Mouse (Mus musculus) left cerebral cortex, postnatal 25 days (tissue): ENCODE data around the gene 6030452D12Rik. TPM values are rescaled to one million over a fixed set of nuclear protein-coding genes. Genes with fewer than 3 reads are reported as not detected.

Source experiments
- DNase-seq, 2 experiments: peaks; one replicate each; pipeline ENCODE4 v3.0.0; 2022; ENCODE audit warnings: low spot score in 2 of 2, mixed read lengths in 1 of 2
- intact Hi-C: fragments of 180-260 bp; cut with DNase I; formaldehyde crosslinking; loops from one replicate; pipeline ENCODE4 v1.15.1; 2025
- total RNA-seq, 2 experiments: library from RNA; stranded (reverse); gene quantifications; 2 replicates each; pipeline ENCODE4 v1.2.3; 2021

6030452D12Rik gene
- total RNA-seq, 2 experiments from 2014 or later: not detected

DNA sequence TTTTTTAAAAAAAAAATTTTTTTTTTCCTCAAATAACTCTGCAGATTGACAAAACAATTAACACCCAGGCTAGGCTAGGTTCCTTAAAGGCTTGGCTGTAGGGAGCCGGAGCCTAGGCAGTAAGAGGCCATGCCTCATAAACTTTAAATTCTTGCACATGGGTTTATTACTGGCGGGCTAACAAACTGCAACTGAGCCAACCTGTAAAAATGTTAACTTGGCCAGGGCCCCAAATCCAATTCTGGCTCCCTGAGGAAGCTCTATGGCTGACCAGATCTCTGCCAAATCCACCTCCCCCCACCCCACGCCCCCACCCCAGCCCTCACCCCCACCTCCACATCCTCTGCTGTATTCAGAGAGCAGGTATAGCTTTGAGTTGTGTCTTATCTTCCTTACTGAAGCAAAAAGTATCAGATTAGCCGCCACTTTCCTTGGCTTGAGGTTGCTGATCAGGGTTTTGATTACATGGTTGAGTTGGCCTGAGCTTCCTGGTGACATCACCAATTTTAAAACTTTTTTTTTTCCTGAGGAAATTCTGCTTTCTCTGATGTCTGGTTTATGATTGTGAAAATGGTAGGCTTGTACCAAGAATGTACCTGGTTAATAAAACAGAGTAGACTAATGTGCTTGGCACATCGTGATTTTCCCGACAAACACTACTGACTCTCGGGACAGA lies 12.3 kb downstream of the 6030452D12Rik start:
- intact Hi-C loops: no loop called here
- DNase-seq: no peak

DNA sequence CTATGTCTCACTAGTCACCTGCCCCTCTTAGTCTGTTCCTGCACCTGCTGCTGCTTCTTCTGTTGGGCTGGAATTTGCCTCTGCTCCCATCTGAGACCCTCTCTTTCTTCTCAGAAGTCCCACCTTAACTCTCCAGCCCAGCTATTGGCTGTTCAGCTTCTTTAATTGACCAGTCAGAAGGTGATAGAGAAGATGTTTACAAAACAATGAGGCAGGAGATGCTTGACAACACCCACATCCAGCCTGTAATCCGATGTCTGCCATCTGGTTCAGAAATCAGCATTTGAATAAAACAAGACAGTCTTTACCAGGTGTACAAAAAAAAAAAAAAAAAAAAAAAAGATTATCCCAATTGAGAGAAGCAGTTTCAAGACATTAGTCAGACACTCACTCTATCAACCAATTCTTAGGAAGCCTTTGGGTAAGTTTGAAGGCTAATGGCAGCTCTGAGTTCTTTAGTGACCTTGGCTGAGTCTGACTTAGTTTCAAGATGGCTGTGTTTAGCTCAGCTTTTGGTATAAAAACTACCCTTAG lies 15.7 kb downstream of the 6030452D12Rik start:
- intact Hi-C loops: no loop called here
- no peak for DNase-seq

GRCm38 (mm10) chr8:106516581-106516980 lies 16.3 kb downstream of the 6030452D12Rik start:
- intact Hi-C loops: no loop called here
- no peak for DNase-seq

DNA sequence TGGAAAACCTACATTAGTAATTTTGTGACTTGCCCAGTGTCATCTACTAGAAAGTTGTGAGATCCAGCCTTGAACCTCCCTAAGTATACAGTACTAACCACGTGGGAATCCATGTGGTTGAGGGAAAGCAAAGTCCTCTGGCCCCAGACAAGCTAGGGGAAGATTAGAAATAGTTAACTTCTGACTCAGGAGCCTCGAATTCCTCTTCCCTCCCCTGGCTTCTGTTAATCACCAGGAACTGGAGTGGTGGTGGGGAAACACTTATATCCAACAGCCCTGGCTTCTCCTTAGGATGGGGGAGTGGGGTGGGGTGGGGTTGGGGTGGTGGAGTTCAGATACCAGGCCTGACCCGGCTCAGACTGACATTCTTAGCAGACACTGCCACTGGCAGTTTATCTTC lies 18.4 kb downstream of the 6030452D12Rik start:
- intact Hi-C loops: no loop called here
- DNase-seq: no peak

- intact Hi-C loops: no loop called here
- DNase-seq: no peak
Measured at GRCm38 (mm10) chr8:106520578-106520977, 20.3 kb downstream of the 6030452D12Rik start.

- no peak for DNase-seq
Measured at GRCm38 (mm10) chr8:106521845-106522244, 21.5 kb downstream of the 6030452D12Rik start.

GRCm38 (mm10) chr8:106526725-106527124 lies 26.4 kb downstream of the 6030452D12Rik start:
- DNase-seq: no peak
- intact Hi-C loops: no loop called here

More at GRCm38 (mm10) chr8:106521845-106522244, 21.5 kb downstream of the 6030452D12Rik start:
- intact Hi-C loops: no loop called here

GRCm38 (mm10) chr8:106527241-106528036 lies 27.1 kb downstream of the 6030452D12Rik start:
- no peak for DNase-seq
- intact Hi-C loops: no loop called here

DNA sequence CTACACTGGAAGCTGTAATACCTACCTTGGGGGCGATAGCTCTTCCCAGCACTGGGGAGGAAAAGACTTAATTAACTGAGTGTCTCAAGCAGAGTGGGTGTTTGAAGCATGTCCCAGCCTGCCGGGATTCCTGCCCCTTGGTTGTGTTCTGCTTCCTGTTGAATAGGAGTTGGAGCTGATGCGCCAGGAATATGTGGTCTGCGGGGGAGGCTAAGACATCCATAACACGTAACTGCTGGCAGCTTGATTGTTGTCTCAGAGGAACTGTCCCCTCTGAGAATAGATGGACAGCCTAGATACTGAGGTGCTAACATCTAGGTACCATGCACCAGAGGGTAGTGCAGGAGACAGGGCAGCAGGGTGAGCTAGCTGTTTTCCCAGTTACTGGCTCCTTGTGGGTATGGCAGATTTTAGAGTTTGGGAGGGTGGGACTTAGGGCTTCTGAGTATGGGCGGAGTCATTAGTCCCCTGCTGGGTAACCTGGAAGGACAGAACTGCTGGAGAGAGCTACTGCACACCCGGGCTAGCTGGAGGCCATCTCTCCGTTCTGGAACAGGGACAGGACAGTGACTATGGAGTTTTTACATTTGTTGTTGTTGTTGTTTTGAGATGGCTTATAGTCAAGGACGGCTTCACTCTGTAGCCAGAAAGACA lies 28.4 kb downstream of the 6030452D12Rik start:
- intact Hi-C loops: no loop called here
- no peak for DNase-seq

- intact Hi-C loops: no loop called here
- DNase-seq: no peak
Measured at GRCm38 (mm10) chr8:106529885-106530482, 29.7 kb downstream of the 6030452D12Rik start.

- intact Hi-C loops: no loop called here
- DNase-seq: no peak
Measured at GRCm38 (mm10) chr8:106530566-106530965, 30.2 kb downstream of the 6030452D12Rik start.

- no peak for DNase-seq
- intact Hi-C loops: loop anchor here (1.0 kb wide), 1 partner anchor 100 kb away; no protein-coding TSS in a partner anchor
Measured at GRCm38 (mm10) chr8:106533709-106534108, 33.4 kb downstream of the 6030452D12Rik start.

DNA sequence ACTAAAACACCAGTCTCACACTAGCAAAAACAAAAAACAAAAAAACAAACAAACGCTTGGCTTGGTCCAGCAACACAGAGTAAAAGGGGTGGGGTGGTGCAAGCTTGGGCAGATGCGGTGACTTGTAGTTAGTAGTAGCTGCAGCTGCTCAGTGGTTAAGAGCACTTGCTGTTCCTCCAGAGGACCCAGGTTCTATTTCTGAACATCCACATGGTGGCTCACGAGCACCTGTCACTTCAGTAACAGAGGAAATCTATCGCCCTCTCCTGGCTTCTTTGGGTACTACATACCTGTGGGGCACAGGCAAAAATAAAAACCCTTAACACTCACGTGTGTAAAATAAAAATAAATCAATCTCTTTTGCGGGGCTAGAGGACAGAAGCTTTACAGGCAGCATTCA lies 34.1 kb downstream of the 6030452D12Rik start:
- DNase-seq: peak; percentile 23 to 51
- intact Hi-C loops: loop anchor here (1.0 kb wide), 1 partner anchor 101 kb away; no protein-coding TSS in a partner anchor

DNA sequence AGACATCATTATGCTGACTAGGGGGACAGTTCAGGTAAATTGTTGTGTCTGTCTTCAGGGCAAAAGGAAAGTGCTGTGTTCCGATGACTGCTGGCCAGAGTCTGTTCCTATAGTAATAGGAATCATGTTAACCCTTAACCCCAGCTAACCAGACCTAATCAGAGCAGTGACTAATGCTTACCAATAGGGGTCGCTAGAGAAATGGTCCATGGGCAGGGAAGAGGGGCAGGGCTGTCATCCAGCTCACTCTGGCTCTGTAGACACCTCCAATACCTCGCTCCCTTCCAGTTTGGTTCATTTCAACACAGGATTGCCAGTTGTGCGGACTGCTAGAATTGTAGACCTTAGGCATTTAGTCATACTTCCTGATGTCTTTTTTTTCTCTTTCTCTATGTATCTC lies 35.1 kb downstream of the 6030452D12Rik start:
- no peak for DNase-seq
- intact Hi-C loops: no loop called here

- no peak for DNase-seq
- intact Hi-C loops: no loop called here
Measured at GRCm38 (mm10) chr8:106539193-106539592, 38.9 kb downstream of the 6030452D12Rik start.

DNA sequence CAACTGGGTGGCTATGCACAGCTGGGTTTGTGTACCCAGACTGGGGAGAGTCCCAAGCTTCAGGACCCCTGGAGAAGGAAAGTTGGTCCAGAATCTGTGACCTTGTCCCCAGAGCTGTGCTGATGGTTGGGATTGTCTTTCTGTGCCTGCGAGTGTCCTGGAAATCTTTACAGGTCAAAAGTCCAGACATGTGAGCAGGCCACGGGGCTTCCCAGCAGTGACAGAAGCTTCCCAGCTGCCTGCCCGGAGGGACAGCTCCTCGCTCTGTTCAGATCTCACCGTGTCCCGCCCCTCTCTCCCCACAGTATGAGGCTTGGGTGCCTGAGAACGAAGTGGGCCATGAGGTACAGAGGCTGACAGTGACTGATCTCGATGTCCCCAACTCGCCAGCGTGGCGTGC lies 40.7 kb downstream of the 6030452D12Rik start:
- no peak for DNase-seq
- intact Hi-C loops: no loop called here

- DNase-seq: no peak
- intact Hi-C loops: no loop called here
Measured at GRCm38 (mm10) chr8:106543043-106543442, 42.7 kb downstream of the 6030452D12Rik start.

DNA sequence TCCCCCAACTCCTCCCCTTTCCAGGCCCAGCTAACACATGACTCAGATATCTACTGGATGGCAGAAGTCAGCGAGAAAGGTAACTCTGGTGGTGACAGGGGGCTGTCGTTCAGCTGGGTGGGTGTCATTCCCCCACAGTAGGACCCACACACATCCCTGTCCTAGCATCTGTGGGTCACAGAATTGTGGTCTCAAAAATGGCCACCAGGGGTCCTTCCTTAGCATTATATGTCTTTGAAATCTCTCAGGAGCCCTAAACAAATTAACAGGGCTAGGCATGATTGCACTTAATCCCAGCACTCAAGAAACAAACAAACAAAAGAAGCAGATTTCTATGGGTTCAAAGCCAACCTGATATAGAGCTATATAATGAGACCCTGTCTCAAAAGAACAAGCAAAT lies 44.8 kb downstream of the 6030452D12Rik start:
- intact Hi-C loops: no loop called here
- DNase-seq: no peak

DNA sequence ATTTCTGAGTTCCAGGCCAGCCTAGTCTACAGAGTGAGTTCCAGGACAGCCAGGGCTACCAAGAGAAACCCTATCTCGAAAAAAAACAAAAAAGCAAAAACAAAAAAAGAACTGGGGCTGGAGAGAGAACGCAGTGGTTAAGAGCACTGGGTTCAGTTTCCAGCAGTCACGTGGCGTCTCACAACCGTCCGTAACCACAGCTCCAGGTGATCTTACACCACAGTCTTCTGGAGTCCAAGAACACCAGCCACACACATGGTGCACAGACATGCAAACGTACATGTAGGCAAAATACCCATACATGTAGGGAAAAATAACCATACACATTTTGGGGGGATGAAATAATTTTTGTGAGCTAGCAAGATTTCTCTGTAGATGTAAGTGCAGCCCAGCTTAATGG lies 46.4 kb downstream of the 6030452D12Rik start:
- no peak for DNase-seq

More for the DNA sequence above, 46.4 kb downstream of the 6030452D12Rik start:
- intact Hi-C loops: no loop called here
